Mouse (Mus musculus): Measurements from ENCODE around the gene Cyp2d10. TPM values are rescaled to one million over a fixed set of nuclear protein-coding genes. Genes with fewer than 3 reads are reported as not detected.
A peak's percentile ranks its signal among the peaks of the same experiment; 100 is the strongest.

Gene Cyp2d10
- polyA plus RNA-seq, 1 experiment from 2014 or later, result 0.39 TPM

- Histone ChIP-seq H3K36me3 (ENCODE audit: control insufficient read depth, insufficient read depth) (no peaks in the 10 kb centered on the region), H3K27ac (ENCODE audit: low read depth, low read length) (no peak overlapping the region), H3K9ac (ENCODE audit: low read depth, low read length) (no peak overlapping the region), H3K27me3 (replicated peaks; ENCODE audit: control insufficient read depth, insufficient read depth, low read length) (no peaks in the 10 kb centered on the region), H3K4me2 (replicated peaks; ENCODE audit: low read depth) (no peak overlapping the region), H3K4me3 (ENCODE audit: low read depth, low read length) (no peak overlapping the region), H3K9me3 (ENCODE audit: control insufficient read depth) (no peaks in the 10 kb centered on the region), H3K4me1 (replicated peaks; ENCODE audit: control insufficient read depth, insufficient read depth, low read length) (no peaks in the 10 kb centered on the region)
- ATAC-seq, result no peak
- no peak for TF ChIP-seq CTCF (IDR thresholded peaks at IDR 0.05; ENCODE audit: low read depth)
- WGBS, result 79% methylated on average over 3 of the region's 3 CpGs
These were observed 16.5 kb upstream of the Cyp2d10 start for GRCm38 (mm10) chr15:82423471-82423870.

GRCm38 (mm10) chr15:82422935-82423334, 15.9 kb upstream of the Cyp2d10 start:
- H3K27me3 ChIP-seq (replicated peaks; ENCODE audit: control insufficient read depth, insufficient read depth, low read length), result no peaks in the 10 kb centered on the region
- 76% methylated on average over 4 of the region's 4 CpGs for whole genome bisulfite sequencing
- ATAC-seq, result no peak; the same call in 1 of the 2 replicates
- H3K4me3 ChIP-seq (ENCODE audit: low read depth, low read length), result no peak overlapping the region
- H3K9me3 ChIP-seq (ENCODE audit: control insufficient read depth), result no peaks in the 10 kb centered on the region
- H3K4me1 ChIP-seq (replicated peaks; ENCODE audit: control insufficient read depth, insufficient read depth, low read length), result no peaks in the 10 kb centered on the region
- no peak overlapping the region for H3K27ac ChIP-seq (ENCODE audit: low read depth, low read length)
- H3K4me2 ChIP-seq (replicated peaks; ENCODE audit: low read depth), result no peak overlapping the region
- no peak overlapping the region for H3K9ac ChIP-seq (ENCODE audit: low read depth, low read length)
- TF ChIP-seq CTCF (IDR thresholded peaks at IDR 0.05; ENCODE audit: low read depth), result no peak
- no peaks in the 10 kb centered on the region for H3K36me3 ChIP-seq (ENCODE audit: control insufficient read depth, insufficient read depth)

- H3K36me3 ChIP-seq (ENCODE audit: control insufficient read depth, insufficient read depth), result no peaks in the 10 kb centered on the region
- WGBS, result 79% methylated on average over 1 of the region's 1 CpGs
- H3K9ac ChIP-seq (ENCODE audit: low read depth, low read length), result no peak overlapping the region
- TF ChIP-seq CTCF (IDR thresholded peaks at IDR 0.05; ENCODE audit: low read depth), result no peak
- H3K4me2 ChIP-seq (replicated peaks; ENCODE audit: low read depth), result no peak overlapping the region
- ATAC-seq, result no peak
- H3K4me1 ChIP-seq (replicated peaks; ENCODE audit: control insufficient read depth, insufficient read depth, low read length), result no peaks in the 10 kb centered on the region; the same call in 1 of the 2 replicates
- H3K9me3 ChIP-seq (ENCODE audit: control insufficient read depth), result no peaks in the 10 kb centered on the region
- no peak overlapping the region for H3K27ac ChIP-seq (ENCODE audit: low read depth, low read length)
- H3K4me3 ChIP-seq (ENCODE audit: low read depth, low read length), result no peak overlapping the region
- no peaks in the 10 kb centered on the region for H3K27me3 ChIP-seq (replicated peaks; ENCODE audit: control insufficient read depth, insufficient read depth, low read length)
These were observed 11.6 kb upstream of the Cyp2d10 start for GRCm38 (mm10) chr15:82418616-82419015.

GRCm38 (mm10) chr15:82416797-82417789, 10.1 kb upstream of the Cyp2d10 start:
- no peaks in the 10 kb centered on the region for H3K36me3 ChIP-seq (ENCODE audit: control insufficient read depth, insufficient read depth)
- H3K4me1 ChIP-seq (replicated peaks; ENCODE audit: control insufficient read depth, insufficient read depth, low read length), result no peaks in the 10 kb centered on the region; the same call in 1 of the 2 replicates
- H3K27me3 ChIP-seq (replicated peaks; ENCODE audit: control insufficient read depth, insufficient read depth, low read length), result no peaks in the 10 kb centered on the region
- no peak overlapping the region for H3K27ac ChIP-seq (ENCODE audit: low read depth, low read length)
- peak; percentile 82 for ATAC-seq
- no peak overlapping the region for H3K4me3 ChIP-seq (ENCODE audit: low read depth, low read length)
- peak; percentile 95 for TF ChIP-seq CTCF (IDR thresholded peaks at IDR 0.05; ENCODE audit: low read depth)
- H3K4me2 ChIP-seq (replicated peaks; ENCODE audit: low read depth), result peak overlapping the region; percentile 32; the same call in 1 of the 2 replicates
- no peaks in the 10 kb centered on the region for H3K9me3 ChIP-seq (ENCODE audit: control insufficient read depth)
- 39% methylated on average over 16 of the region's 16 CpGs for WGBS
- no peak overlapping the region for H3K9ac ChIP-seq (ENCODE audit: low read depth, low read length)

GRCm38 (mm10) chr15:82407536-82407935, 541 bp upstream of the Cyp2d10 start:
- no peaks in the 10 kb centered on the region for H3K9me3 ChIP-seq (ENCODE audit: control insufficient read depth)
- ATAC-seq, result no peak
- no peak overlapping the region for H3K4me3 ChIP-seq (ENCODE audit: low read depth, low read length)
- H3K4me2 ChIP-seq (replicated peaks; ENCODE audit: low read depth), result no peak overlapping the region
- H3K9ac ChIP-seq (ENCODE audit: low read depth, low read length), result no peak overlapping the region
- TF ChIP-seq CTCF (IDR thresholded peaks at IDR 0.05; ENCODE audit: low read depth), result no peak
- 79% methylated on average over 4 of the region's 4 CpGs for WGBS
- no peaks in the 10 kb centered on the region for H3K4me1 ChIP-seq (replicated peaks; ENCODE audit: control insufficient read depth, insufficient read depth, low read length)
- no peaks in the 10 kb centered on the region for H3K36me3 ChIP-seq (ENCODE audit: control insufficient read depth, insufficient read depth)
- H3K27ac ChIP-seq (ENCODE audit: low read depth, low read length), result no peak overlapping the region
- no peaks in the 10 kb centered on the region for H3K27me3 ChIP-seq (replicated peaks; ENCODE audit: control insufficient read depth, insufficient read depth, low read length)

- H3K27ac ChIP-seq (ENCODE audit: low read depth, low read length), result no peak overlapping the region
- H3K36me3 ChIP-seq (ENCODE audit: control insufficient read depth, insufficient read depth), result no peaks in the 10 kb centered on the region
- 79% methylated on average over 3 of the region's 3 CpGs for whole genome bisulfite sequencing
- H3K4me3 ChIP-seq (ENCODE audit: low read depth, low read length), result no peak overlapping the region
- no peak overlapping the region for H3K4me2 ChIP-seq (replicated peaks; ENCODE audit: low read depth)
- H3K9me3 ChIP-seq (ENCODE audit: control insufficient read depth), result no peaks in the 10 kb centered on the region
- H3K9ac ChIP-seq (ENCODE audit: low read depth, low read length), result no peak overlapping the region
- H3K4me1 ChIP-seq (replicated peaks; ENCODE audit: control insufficient read depth, insufficient read depth, low read length), result no peaks in the 10 kb centered on the region
- TF ChIP-seq CTCF (IDR thresholded peaks at IDR 0.05; ENCODE audit: low read depth), result no peak
- no peak for ATAC-seq
- H3K27me3 ChIP-seq (replicated peaks; ENCODE audit: control insufficient read depth, insufficient read depth, low read length), result no peaks in the 10 kb centered on the region
These were observed 2.8 kb downstream of the Cyp2d10 start for GRCm38 (mm10) chr15:82404163-82404562.

Data from intestine, postnatal 0 days (tissue).